ENCODE assay signal across 8 mouse cellular contexts in the genomic region with DNA sequence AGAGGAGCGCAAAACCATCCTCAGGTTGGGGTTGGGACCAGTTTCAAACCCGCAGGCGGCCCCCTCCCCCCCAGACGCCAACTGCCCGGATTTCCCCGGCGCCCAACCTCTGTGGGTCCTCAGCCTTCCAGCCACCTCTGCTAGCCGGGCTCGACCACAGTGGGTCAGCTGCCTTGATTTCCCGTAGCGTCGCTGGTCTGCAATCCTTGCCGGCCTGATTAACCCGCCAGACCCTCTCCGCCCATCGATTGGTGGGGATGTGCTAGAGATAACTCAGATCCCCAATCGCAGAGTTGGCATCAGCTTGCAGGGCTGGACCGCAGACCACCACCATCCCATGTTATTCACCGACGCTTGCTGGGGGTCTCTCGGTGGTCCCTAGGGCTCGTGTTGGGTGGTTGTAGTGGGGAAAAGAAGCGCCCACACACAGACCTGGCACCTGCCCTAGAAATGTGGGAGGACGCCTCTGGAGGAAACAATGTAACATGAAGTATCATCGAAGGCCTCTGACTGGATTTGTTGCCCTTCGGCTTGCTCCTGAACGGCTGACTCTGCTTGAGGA. TPM values are rescaled to one million over a fixed set of nuclear protein-coding genes. Genes with fewer than 3 reads are reported as not detected.
DNase-seq lines count a peak whose midpoint lies in the region; ATAC-seq and TF ChIP-seq lines count a peak whose summit lies in the region.

No protein-coding gene starts in this region.

- peak overlapping the region; percentile 76 for H3K4me3 ChIP-seq in left cerebral cortex, adult 2 months
- peak overlapping the region; percentile 83 for H3K4me3 ChIP-seq in bone marrow macrophage, adult 2 months (ENCODE audit: insufficient read depth, low read length)
- peak overlapping the region; percentile 98 for H3K4me3 ChIP-seq in heart, embryonic 15.5 days
- H3K4me3 ChIP-seq in liver, embryonic 15.5 days (replicated peaks) = peak overlapping the region; percentile 89
- H3K4me3 ChIP-seq in stomach, embryonic 15.5 days (replicated peaks) = peak overlapping the region; percentile 97

- peak; percentile 61 for ATAC-seq in heart, embryonic 15.5 days (replicated peaks; ENCODE audit: insufficient number of reproducible peaks, insufficient read depth, low FRiP score, low read depth)
- ATAC-seq in liver, embryonic 15.5 days (ENCODE audit: insufficient read depth) = peak; percentile 56
- ATAC-seq in stomach, embryonic 15.5 days (ENCODE audit: insufficient read depth, low FRiP score, low read depth) = peak; percentile 53

- H3K4me2 ChIP-seq in heart, embryonic 15.5 days = peak overlapping the region; percentile 85
- peak overlapping the region; percentile 88 for H3K4me2 ChIP-seq in liver, embryonic 15.5 days
- peak overlapping the region; percentile 85 for H3K4me2 ChIP-seq in stomach, embryonic 15.5 days

- no peaks in the 10 kb centered on the region for H3K36me3 ChIP-seq in heart, embryonic 15.5 days
- H3K36me3 ChIP-seq in liver, embryonic 15.5 days (replicated peaks) = 0 out of 2 replicates have a peak, but pooled peaks cover 4% of the 10 kb centered on the region
- H3K36me3 ChIP-seq in stomach, embryonic 15.5 days = no peaks in the 10 kb centered on the region

- peak overlapping the region; percentile 94 for H3K9ac ChIP-seq in heart, embryonic 15.5 days
- H3K9ac ChIP-seq in liver, embryonic 15.5 days = peak overlapping the region; percentile 88
- H3K9ac ChIP-seq in stomach, embryonic 15.5 days = peak overlapping the region; percentile 96

- DNase-seq in left cerebral cortex, adult 2 months (ENCODE audit: extremely low spot score in 1 of 2, low spot score in 2 of 2) = no peak
- DNase-seq in left cerebral cortex, adult 11 months (ENCODE audit: low spot score) = no peak
- no peak for DNase-seq in layer of hippocampus, adult 9-11 months
- DNase-seq in adrenal gland, adult 18-20 months (ENCODE audit: low spot score in 2 of 2) = no peak

- intact Hi-C loops in left cerebral cortex, adult 2 months (cut with DNase I) = loop anchor here (1.0 to 5.0 kb wide), 2 partner anchors 32 to 65 kb away; partner anchors contain the start of genes Higd2a and Nop16

- no peaks in the 10 kb centered on the region for H3K27me3 ChIP-seq in heart, embryonic 15.5 days
- peaks cover 3% of the 10 kb centered on the region; the same call in 1 of the 2 replicates for H3K27me3 ChIP-seq in liver, embryonic 15.5 days
- no peaks in the 10 kb centered on the region for H3K27me3 ChIP-seq in stomach, embryonic 15.5 days (replicated peaks)

- peak overlapping the region; percentile 91 for H3K27ac ChIP-seq in left cerebral cortex, adult 2 months
- H3K27ac ChIP-seq in bone marrow macrophage, adult 2 months (ENCODE audit: insufficient read depth, low read depth, low read length) = peak overlapping the region; percentile 48
- peak overlapping the region; percentile 84 for H3K27ac ChIP-seq in heart, embryonic 15.5 days
- peak overlapping the region; percentile 83 for H3K27ac ChIP-seq in liver, embryonic 15.5 days (replicated peaks)
- peak overlapping the region; percentile 79 for H3K27ac ChIP-seq in stomach, embryonic 15.5 days

- no peak for TF ChIP-seq CTCF in left cerebral cortex, adult 2 months (IDR thresholded peaks at IDR 0.05)
- TF ChIP-seq CTCF in bone marrow macrophage, adult 2 months (IDR thresholded peaks at IDR 0.05; ENCODE audit: low read depth, low read length) = no peak

- no peak for TF ChIP-seq POLR2A in bone marrow macrophage, adult 2 months (IDR thresholded peaks at IDR 0.05; ENCODE audit: borderline replicate concordance, low read depth, low read length)

- no peaks in the 10 kb centered on the region for H3K9me3 ChIP-seq in heart, embryonic 15.5 days (replicated peaks)
- no peaks in the 10 kb centered on the region for H3K9me3 ChIP-seq in liver, embryonic 15.5 days (replicated peaks)
- no peaks in the 10 kb centered on the region for H3K9me3 ChIP-seq in stomach, embryonic 15.5 days

- H3K4me1 ChIP-seq in bone marrow macrophage, adult 2 months (ENCODE audit: control insufficient read depth, insufficient read depth, low read length) = peaks cover 15% of the 10 kb centered on the region
- peaks cover 11% of the 10 kb centered on the region for H3K4me1 ChIP-seq in heart, embryonic 15.5 days (replicated peaks)
- H3K4me1 ChIP-seq in liver, embryonic 15.5 days (replicated peaks) = peaks cover 38% of the 10 kb centered on the region
- H3K4me1 ChIP-seq in stomach, embryonic 15.5 days = peaks cover 15% of the 10 kb centered on the region; the same call in 1 of the 2 replicates

- WGBS in heart, embryonic 15.5 days = under 1% methylated on average over 27 of the region's 27 CpGs
- 1% methylated on average over 27 of the region's 27 CpGs for WGBS in liver, embryonic 15.5 days (ENCODE audit: insufficient replicate concordance)
- under 1% methylated on average over 27 of the region's 27 CpGs for WGBS in stomach, embryonic 15.5 days

RNA-seq across cellular contexts. Expression of gene Faf2, which starts 0.5 kb away (rescaled TPM):
- 10 to 100 TPM; 48.4 to 53.1 TPM for total RNA-seq in left cerebral cortex, adult 2 months (2021)
- 40.8 and 49.9 TPM in 2 replicates for polyA plus RNA-seq in bone marrow macrophage, adult 2 months (2012; ENCODE audit: insufficient read depth, insufficient read length, missing spikeins)
- 38.3 and 48.9 TPM in 2 replicates for polyA plus RNA-seq in heart, embryonic 15.5 days (2015; fragmentation: Nextera tagmentation; extraction: Ambion mirVana)
- polyA plus RNA-seq in liver, embryonic 15.5 days (2015; fragmentation: Nextera tagmentation; extraction: Ambion mirVana) = 28.5 and 28.9 TPM in 2 replicates
- 69.9 and 75.3 TPM in 2 replicates for polyA plus RNA-seq in stomach, embryonic 15.5 days (2015; fragmentation: Nextera tagmentation; extraction: Ambion mirVana)
- 10 to 100 TPM; 62.3 to 83.1 TPM for total RNA-seq in adrenal gland, adult 18-20 months (2021)

RNA-seq across cellular contexts. Expression of gene Cltb, which starts 10.9 kb away (rescaled TPM):
- total RNA-seq in left cerebral cortex, adult 2 months (2021) = 100 to 1,000 TPM; 304 to 316 TPM
- polyA plus RNA-seq in bone marrow macrophage, adult 2 months (2012; ENCODE audit: insufficient read depth, insufficient read length, missing spikeins) = 35.5 and 43.2 TPM in 2 replicates
- 47.1 and 55.7 TPM in 2 replicates for polyA plus RNA-seq in heart, embryonic 15.5 days (2015; fragmentation: Nextera tagmentation; extraction: Ambion mirVana)
- 35.6 and 40.4 TPM in 2 replicates for polyA plus RNA-seq in liver, embryonic 15.5 days (2015; fragmentation: Nextera tagmentation; extraction: Ambion mirVana)
- 62.5 and 82.6 TPM in 2 replicates for polyA plus RNA-seq in stomach, embryonic 15.5 days (2015; fragmentation: Nextera tagmentation; extraction: Ambion mirVana)
- 100 to 1,000 TPM in 1 of 2 experiments, 10 to 100 TPM in 1; 78.8 to 149 TPM for total RNA-seq in adrenal gland, adult 18-20 months (2021)

RNA-seq across cellular contexts. Expression of gene Higd2a, which starts 32.0 kb away (rescaled TPM):
- total RNA-seq in left cerebral cortex, adult 2 months (2021) = 100 to 1,000 TPM; 134 to 144 TPM
- polyA plus RNA-seq in bone marrow macrophage, adult 2 months (2012; ENCODE audit: insufficient read depth, insufficient read length, missing spikeins) = 149 and 158 TPM in 2 replicates
- polyA plus RNA-seq in heart, embryonic 15.5 days (2015; fragmentation: Nextera tagmentation; extraction: Ambion mirVana) = 246 and 315 TPM in 2 replicates
- 94.3 and 106 TPM in 2 replicates for polyA plus RNA-seq in liver, embryonic 15.5 days (2015; fragmentation: Nextera tagmentation; extraction: Ambion mirVana)
- 193 and 207 TPM in 2 replicates for polyA plus RNA-seq in stomach, embryonic 15.5 days (2015; fragmentation: Nextera tagmentation; extraction: Ambion mirVana)
- total RNA-seq in adrenal gland, adult 18-20 months (2021) = 100 to 1,000 TPM; 222 to 239 TPM

RNA-seq across cellular contexts. Expression of gene Nop16, which starts 32.2 kb away (rescaled TPM):
- total RNA-seq in left cerebral cortex, adult 2 months (2021) = 10 to 100 TPM; 24.1 to 26.8 TPM
- polyA plus RNA-seq in bone marrow macrophage, adult 2 months (2012; ENCODE audit: insufficient read depth, insufficient read length, missing spikeins) = 18.0 and 19.3 TPM in 2 replicates
- polyA plus RNA-seq in heart, embryonic 15.5 days (2015; fragmentation: Nextera tagmentation; extraction: Ambion mirVana) = 45.5 and 52.0 TPM in 2 replicates
- 43.2 and 47.0 TPM in 2 replicates for polyA plus RNA-seq in liver, embryonic 15.5 days (2015; fragmentation: Nextera tagmentation; extraction: Ambion mirVana)
- 85.9 and 88.2 TPM in 2 replicates for polyA plus RNA-seq in stomach, embryonic 15.5 days (2015; fragmentation: Nextera tagmentation; extraction: Ambion mirVana)
- total RNA-seq in adrenal gland, adult 18-20 months (2021) = 10 to 100 TPM; 59.7 to 69.7 TPM

RNA-seq across cellular contexts. Expression of gene Arl10, which starts 47.2 kb away (rescaled TPM):
- 10 to 100 TPM; 24.1 to 25.6 TPM for total RNA-seq in left cerebral cortex, adult 2 months (2021)
- 44.0 and 45.7 TPM in 2 replicates for polyA plus RNA-seq in bone marrow macrophage, adult 2 months (2012; ENCODE audit: insufficient read depth, insufficient read length, missing spikeins)
- 16.4 and 21.1 TPM in 2 replicates for polyA plus RNA-seq in heart, embryonic 15.5 days (2015; fragmentation: Nextera tagmentation; extraction: Ambion mirVana)
- 7.0 and 8.2 TPM in 2 replicates for polyA plus RNA-seq in liver, embryonic 15.5 days (2015; fragmentation: Nextera tagmentation; extraction: Ambion mirVana)
- polyA plus RNA-seq in stomach, embryonic 15.5 days (2015; fragmentation: Nextera tagmentation; extraction: Ambion mirVana) = 25.9 and 26.3 TPM in 2 replicates
- total RNA-seq in adrenal gland, adult 18-20 months (2021) = 10 to 100 TPM; 40.6 to 45.2 TPM
